Mouse (Mus musculus) lung, embryonic 16.5 days (tissue): ENCODE data around the gene Csrnp2. TPM values are rescaled to one million over a fixed set of nuclear protein-coding genes. Genes with fewer than 3 reads are reported as not detected.

Experiments used
- ATAC-seq: fragments of 200-750 bp; cut with Nextera tagmentation; 2 replicates; pipeline ENCODE4 v1.8.0; 2017; ENCODE audit warnings: low read depth, mild to moderate bottlenecking, moderate library complexity
- H3K27ac ChIP-seq: fragments of 300-500 bp; sonication (generic); 2 replicates; pipeline ENCODE4 v1.5.1; 2014; ENCODE audit warnings: mild to moderate bottlenecking, control low read depth, low read length
- H3K27me3 ChIP-seq: fragments of 300-500 bp; sonication (generic); 2 replicates; pipeline ENCODE4 v1.6.1; 2014; ENCODE audit warnings: low read depth, low read length, mixed read lengths; ENCODE audit not compliant: control insufficient read depth, insufficient read depth
- H3K36me3 ChIP-seq: fragments of 300-500 bp; sonication (generic); 2 replicates; pipeline ENCODE4 v1.6.1; 2014; ENCODE audit warnings: low read length; ENCODE audit not compliant: control insufficient read depth, insufficient read depth
- H3K4me1 ChIP-seq: fragments of 300-500 bp; sonication (generic); replicated peaks from 2 replicates; pipeline ENCODE4 v1.6.1; 2014; ENCODE audit warnings: low read length, mixed read lengths; ENCODE audit not compliant: control insufficient read depth, insufficient read depth
- H3K4me2 ChIP-seq: fragments of 300-500 bp; sonication (generic); 2 replicates; pipeline ENCODE4 v1.6.1; 2014; ENCODE audit warnings: low read depth, low read length, control low read depth
- H3K4me3 ChIP-seq: fragments of 300-500 bp; sonication (generic); 2 replicates; pipeline ENCODE4 v1.5.1; 2014; ENCODE audit warnings: mild to moderate bottlenecking, low read length, control low read depth
- H3K9ac ChIP-seq: fragments of 300-500 bp; sonication (generic); 2 replicates; pipeline ENCODE4 v1.6.1; 2014; ENCODE audit warnings: low read length, control low read depth
- H3K9me3 ChIP-seq: fragments of 300-500 bp; sonication (generic); 2 replicates; pipeline ENCODE4 v1.6.1; 2016; ENCODE audit warnings: low read length; ENCODE audit not compliant: control insufficient read depth
- WGBS: fragments of 180-500 bp; shearing (Covaris S2); extraction: QIAGEN DNeasy Blood & Tissue Kit; methylation state at CpG from one replicate; pipeline ENCODE4 v1.1.7; 2014; 5-methylcytosine and 5-hydroxymethylcytosine counted together
- polyA plus RNA-seq: library from polyadenylated mRNA; unstranded; fragments of >200 nt; fragmentation: Nextera tagmentation; extraction: Ambion mirVana; gene quantifications from 2 replicates; pipeline ENCODE4 v1.2.1, GENCODE M21; 2015

Gene Csrnp2
- polyA plus RNA-seq, 1 experiment from 2014 or later: 10.6 TPM

- Histone ChIP-seq H3K9me3 (no peaks in the 10 kb centered on the region), H3K27me3 (no peaks in the 10 kb centered on the region), H3K4me3 (no peak overlapping the region; the same call in 1 of the 2 replicates), H3K36me3 (peaks cover 7% of the 10 kb centered on the region), H3K4me1 (peaks cover 14% of the 10 kb centered on the region), H3K9ac (no peak overlapping the region), H3K4me2 (peak overlapping the region; percentile 97), H3K27ac (no peak overlapping the region)
- ATAC-seq: no peak
- WGBS: 60% methylated on average over 6 of the region's 8 CpGs
Observed at GRCm38 (mm10) chr15:100467738-100468137, 27.6 kb downstream of the Csrnp2 start.

GRCm38 (mm10) chr15:100465432-100465831 lies 29.9 kb downstream of the Csrnp2 start:
- no peak for ATAC-seq
- Histone ChIP-seq H3K4me3 (no peak overlapping the region), H3K9ac (no peak overlapping the region), H3K27me3 (no peaks in the 10 kb centered on the region), H3K36me3 (no peaks in the 10 kb centered on the region), H3K27ac (no peak overlapping the region), H3K4me1 (peaks cover 14% of the 10 kb centered on the region), H3K4me2 (no peak overlapping the region), H3K9me3 (no peaks in the 10 kb centered on the region)
- WGBS: 67% methylated on average over 2 of the region's 2 CpGs

GRCm38 (mm10) chr15:100463712-100464111 lies 31.6 kb downstream of the Csrnp2 start:
- Histone ChIP-seq H3K4me3 (no peak overlapping the region), H3K4me2 (no peak overlapping the region), H3K4me1 (peaks cover 5% of the 10 kb centered on the region), H3K27ac (no peak overlapping the region), H3K27me3 (no peaks in the 10 kb centered on the region; the same call in 1 of the 2 replicates), H3K9ac (no peak overlapping the region), H3K36me3 (no peaks in the 10 kb centered on the region), H3K9me3 (no peaks in the 10 kb centered on the region)
- ATAC-seq: no peak
- 22% methylated on average over 6 of the region's 6 CpGs for WGBS

GRCm38 (mm10) chr15:100462086-100462485 lies 33.2 kb downstream of the Csrnp2 start:
- Histone ChIP-seq H3K36me3 (no peaks in the 10 kb centered on the region), H3K4me3 (no peak overlapping the region), H3K9ac (no peak overlapping the region), H3K27ac (no peak overlapping the region), H3K4me2 (no peak overlapping the region), H3K9me3 (no peaks in the 10 kb centered on the region), H3K27me3 (no peaks in the 10 kb centered on the region; the same call in 1 of the 2 replicates), H3K4me1 (no peaks in the 10 kb centered on the region)
- ATAC-seq: no peak
- WGBS: 77% methylated on average over 5 of the region's 5 CpGs

GRCm38 (mm10) chr15:100461646-100462045 lies 33.6 kb downstream of the Csrnp2 start:
- Histone ChIP-seq H3K4me1 (no peaks in the 10 kb centered on the region), H3K9ac (no peak overlapping the region), H3K4me3 (no peak overlapping the region), H3K27ac (no peak overlapping the region), H3K9me3 (no peaks in the 10 kb centered on the region), H3K36me3 (no peaks in the 10 kb centered on the region), H3K4me2 (no peak overlapping the region), H3K27me3 (no peaks in the 10 kb centered on the region; the same call in 1 of the 2 replicates)
- ATAC-seq: no peak
- 66% methylated on average over 9 of the region's 9 CpGs for WGBS

GRCm38 (mm10) chr15:100460942-100461341 lies 34.3 kb downstream of the Csrnp2 start:
- H3K4me1 ChIP-seq: no peaks in the 10 kb centered on the region
- WGBS: 6% methylated on average over 12 of the region's 12 CpGs
- H3K27ac ChIP-seq: no peak overlapping the region
- H3K9me3 ChIP-seq: no peaks in the 10 kb centered on the region
- ATAC-seq: peak; percentile 62; the same call in 1 of the 2 replicates
- H3K36me3 ChIP-seq: no peaks in the 10 kb centered on the region
- no peak overlapping the region for H3K9ac ChIP-seq
- H3K27me3 ChIP-seq: no peaks in the 10 kb centered on the region; the same call in 1 of the 2 replicates
- 0 out of 2 replicates have a peak overlapping the region, but pooled peaks have one; percentile 4 for H3K4me3 ChIP-seq
- H3K4me2 ChIP-seq: peak overlapping the region; percentile 45

GRCm38 (mm10) chr15:100458055-100458454 lies 37.2 kb downstream of the Csrnp2 start:
- H3K4me2 ChIP-seq: no peak overlapping the region
- no peak for ATAC-seq
- 36% methylated on average over 10 of the region's 10 CpGs for WGBS

GRCm38 (mm10) chr15:100457340-100457739 lies 37.9 kb downstream of the Csrnp2 start:
- Histone ChIP-seq H3K4me1 (no peaks in the 10 kb centered on the region), H3K4me2 (no peak overlapping the region), H3K4me3 (no peak overlapping the region), H3K27me3 (no peaks in the 10 kb centered on the region; the same call in 1 of the 2 replicates), H3K36me3 (no peaks in the 10 kb centered on the region), H3K9me3 (no peaks in the 10 kb centered on the region), H3K9ac (no peak overlapping the region), H3K27ac (no peak overlapping the region)
- WGBS: 7% methylated on average over 17 of the region's 17 CpGs
- ATAC-seq: peak; percentile 68; the same call in 1 of the 2 replicates

More at GRCm38 (mm10) chr15:100458055-100458454, 37.2 kb downstream of the Csrnp2 start:
- no peak overlapping the region for H3K27ac ChIP-seq
- no peaks in the 10 kb centered on the region for H3K9me3 ChIP-seq
- H3K4me1 ChIP-seq: no peaks in the 10 kb centered on the region
- no peaks in the 10 kb centered on the region for H3K36me3 ChIP-seq
- no peak overlapping the region for H3K9ac ChIP-seq
- no peaks in the 10 kb centered on the region; the same call in 1 of the 2 replicates for H3K27me3 ChIP-seq
- no peak overlapping the region for H3K4me3 ChIP-seq

- ATAC-seq: no peak
- no peaks in the 10 kb centered on the region for H3K9me3 ChIP-seq
- no peaks in the 10 kb centered on the region for H3K4me1 ChIP-seq
- no peaks in the 10 kb centered on the region for H3K36me3 ChIP-seq
- H3K27ac ChIP-seq: no peak overlapping the region
- H3K27me3 ChIP-seq: no peaks in the 10 kb centered on the region; the same call in 1 of the 2 replicates
- no peak overlapping the region for H3K4me3 ChIP-seq
- no peak overlapping the region for H3K4me2 ChIP-seq
- no peak overlapping the region for H3K9ac ChIP-seq
- WGBS: 72% methylated on average over 7 of the region's 7 CpGs
Observed at GRCm38 (mm10) chr15:100456356-100456991, 38.8 kb downstream of the Csrnp2 start.
